Comparison of ENCODE assay signal across 8 mouse cellular contexts in genomic region chr14:78984296-78984695, GRCm38 (mm10).
DNase-seq lines count a peak whose midpoint lies in the region; ATAC-seq and TF ChIP-seq lines count a peak whose summit lies in the region.

No protein-coding gene starts in this region.

- no peaks in the 10 kb centered on the region for H3K4me1 ChIP-seq in intestine, embryonic 16.5 days (ENCODE audit: control insufficient read depth, insufficient read depth, low read length)
- no peaks in the 10 kb centered on the region for H3K4me1 ChIP-seq in intestine, postnatal 0 days (replicated peaks; ENCODE audit: control insufficient read depth, insufficient read depth, low read length)

- DNase-seq in 416B (ENCODE audit: low read depth): peak; percentile 64
- peak; percentile 23 for DNase-seq in adrenal gland, postnatal 25 days
- peak; percentile 33 to 60 for DNase-seq in kidney, postnatal 36 days
- DNase-seq in thymus, postnatal 0 days (ENCODE audit: low spot score): no peak
- no peak for DNase-seq in spleen, adult 12 weeks (ENCODE audit: low spot score)
- DNase-seq in cerebellum, adult 11 months: no peak

- peak; percentile 36; the same call in 1 of the 2 replicates for ATAC-seq in intestine, embryonic 16.5 days
- no peak for ATAC-seq in intestine, postnatal 0 days

- no peak overlapping the region for H3K9ac ChIP-seq in intestine, embryonic 16.5 days (ENCODE audit: low read depth, low read length)
- H3K9ac ChIP-seq in intestine, postnatal 0 days (ENCODE audit: low read depth, low read length): no peak overlapping the region

- WGBS in intestine, embryonic 16.5 days: 48% methylated on average over 2 of the region's 2 CpGs
- 42% methylated on average over 2 of the region's 2 CpGs for WGBS in intestine, postnatal 0 days

- no peak overlapping the region for H3K27ac ChIP-seq in intestine, embryonic 16.5 days (ENCODE audit: low read length)
- no peak overlapping the region for H3K27ac ChIP-seq in intestine, postnatal 0 days (ENCODE audit: low read depth, low read length)

- H3K4me3 ChIP-seq in intestine, embryonic 16.5 days (ENCODE audit: low read length): no peak overlapping the region
- no peak overlapping the region for H3K4me3 ChIP-seq in intestine, postnatal 0 days (ENCODE audit: low read depth, low read length)

- no peak for TF ChIP-seq CTCF in intestine, postnatal 0 days (IDR thresholded peaks at IDR 0.05; ENCODE audit: low read depth)

- no peak overlapping the region for H3K4me2 ChIP-seq in intestine, embryonic 16.5 days (ENCODE audit: low read depth, low read length)
- no peak overlapping the region for H3K4me2 ChIP-seq in intestine, postnatal 0 days (replicated peaks; ENCODE audit: low read depth)

- no peaks in the 10 kb centered on the region for H3K36me3 ChIP-seq in intestine, embryonic 16.5 days (ENCODE audit: control insufficient read depth, insufficient read depth, low read length)
- 0 out of 2 replicates have a peak, but pooled peaks cover 4% of the 10 kb centered on the region for H3K36me3 ChIP-seq in intestine, postnatal 0 days (ENCODE audit: control insufficient read depth, insufficient read depth)

- H3K27me3 ChIP-seq in intestine, embryonic 16.5 days (replicated peaks; ENCODE audit: control insufficient read depth, insufficient read depth, low read length): no peaks in the 10 kb centered on the region
- H3K27me3 ChIP-seq in intestine, postnatal 0 days (replicated peaks; ENCODE audit: control insufficient read depth, insufficient read depth, low read length): no peaks in the 10 kb centered on the region

- no peaks in the 10 kb centered on the region for H3K9me3 ChIP-seq in intestine, embryonic 16.5 days (ENCODE audit: control insufficient read depth, low read length)
- no peaks in the 10 kb centered on the region for H3K9me3 ChIP-seq in intestine, postnatal 0 days (ENCODE audit: control insufficient read depth)

Comparison
In these comparisons a context has a peak if more than half of its experiments do, and no peak if none do; other contexts are left out.
1. DNase-seq: peak in 416B (single experiment), adrenal gland, postnatal 25 days (single experiment) and kidney, postnatal 36 days (2 of 2); none in thymus, postnatal 0 days (single experiment), spleen, adult 12 weeks (single experiment) and cerebellum, adult 11 months (single experiment).